Mouse (Mus musculus): ENCODE results near the gene Tns1. TPM values are rescaled to one million over a fixed set of nuclear protein-coding genes. Genes with fewer than 3 reads are reported as not detected.

The Tns1 gene
- polyA plus RNA-seq, 1 experiment = not detected

GRCm38 (mm10) chr1:73962668-73963371, 161.4 kb downstream of the Tns1 start:
- H3K4me3 ChIP-seq (ENCODE audit: insufficient read depth, low read depth, low read length) = peak overlapping the region; percentile 54
- H3K4me1 ChIP-seq (ENCODE audit: control insufficient read depth, insufficient read depth, low read length) = peaks cover 54% of the 10 kb centered on the region
- no peak for TF ChIP-seq CTCF (IDR thresholded peaks at IDR 0.05; ENCODE audit: insufficient read depth, low read depth, low read length)
- 29% methylated on average over 12 of the region's 12 CpGs for WGBS
- H3K27ac ChIP-seq (ENCODE audit: insufficient read depth, low read depth, low read length) = peak overlapping the region; percentile 47

GRCm38 (mm10) chr1:73962049-73962448, 162.2 kb downstream of the Tns1 start:
- Histone ChIP-seq H3K27ac (ENCODE audit: insufficient read depth, low read depth, low read length) (peak overlapping the region; percentile 47; the same call in 1 of the 2 replicates), H3K4me1 (ENCODE audit: control insufficient read depth, insufficient read depth, low read length) (peaks cover 61% of the 10 kb centered on the region), H3K4me3 (ENCODE audit: insufficient read depth, low read depth, low read length) (peak overlapping the region; percentile 54)
- 73% methylated on average over 5 of the region's 5 CpGs for WGBS
- no peak for TF ChIP-seq CTCF (IDR thresholded peaks at IDR 0.05; ENCODE audit: insufficient read depth, low read depth, low read length)
- TF ChIP-seq POLR2A (IDR thresholded peaks at IDR 0.05; ENCODE audit: insufficient read depth, low read depth, low read length) = no peak

GRCm38 (mm10) chr1:73959758-73960157, 164.5 kb downstream of the Tns1 start:
- 73% methylated on average over 10 of the region's 10 CpGs for WGBS
- TF ChIP-seq POLR2A (IDR thresholded peaks at IDR 0.05; ENCODE audit: insufficient read depth, low read depth, low read length) (no peak), CTCF (IDR thresholded peaks at IDR 0.05; ENCODE audit: insufficient read depth, low read depth, low read length) (no peak)
- H3K4me3 ChIP-seq (ENCODE audit: insufficient read depth, low read depth, low read length) = no peak overlapping the region
- H3K27ac ChIP-seq (ENCODE audit: insufficient read depth, low read depth, low read length) = 0 out of 2 replicates have a peak overlapping the region, but pooled peaks have one; percentile 29
- peaks cover 73% of the 10 kb centered on the region for H3K4me1 ChIP-seq (ENCODE audit: control insufficient read depth, insufficient read depth, low read length)

GRCm38 (mm10) chr1:73959344-73959743, 164.9 kb downstream of the Tns1 start:
- Histone ChIP-seq H3K27ac (ENCODE audit: insufficient read depth, low read depth, low read length) (0 out of 2 replicates have a peak overlapping the region, but pooled peaks have one; percentile 29), H3K4me1 (ENCODE audit: control insufficient read depth, insufficient read depth, low read length) (peaks cover 76% of the 10 kb centered on the region), H3K4me3 (ENCODE audit: insufficient read depth, low read depth, low read length) (no peak overlapping the region)
- no peak for TF ChIP-seq CTCF (IDR thresholded peaks at IDR 0.05; ENCODE audit: insufficient read depth, low read depth, low read length)
- TF ChIP-seq POLR2A (IDR thresholded peaks at IDR 0.05; ENCODE audit: insufficient read depth, low read depth, low read length) = no peak
- 86% methylated on average over 6 of the region's 6 CpGs for WGBS

- 40% methylated on average over 9 of the region's 9 CpGs for WGBS
- TF ChIP-seq CTCF (IDR thresholded peaks at IDR 0.05; ENCODE audit: insufficient read depth, low read depth, low read length) = no peak
- no peak for TF ChIP-seq POLR2A (IDR thresholded peaks at IDR 0.05; ENCODE audit: insufficient read depth, low read depth, low read length)
- Histone ChIP-seq H3K27ac (ENCODE audit: insufficient read depth, low read depth, low read length) (peak overlapping the region; percentile 39), H3K4me3 (ENCODE audit: insufficient read depth, low read depth, low read length) (no peak overlapping the region), H3K4me1 (ENCODE audit: control insufficient read depth, insufficient read depth, low read length) (peaks cover 77% of the 10 kb centered on the region)
Measured at GRCm38 (mm10) chr1:73958210-73958983, 165.9 kb downstream of the Tns1 start.

GRCm38 (mm10) chr1:73957428-73957827, 166.8 kb downstream of the Tns1 start:
- no peak for TF ChIP-seq CTCF (IDR thresholded peaks at IDR 0.05; ENCODE audit: insufficient read depth, low read depth, low read length)
- no peak for TF ChIP-seq POLR2A (IDR thresholded peaks at IDR 0.05; ENCODE audit: insufficient read depth, low read depth, low read length)
- Histone ChIP-seq H3K4me1 (ENCODE audit: control insufficient read depth, insufficient read depth, low read length) (peaks cover 77% of the 10 kb centered on the region), H3K27ac (ENCODE audit: insufficient read depth, low read depth, low read length) (no peak overlapping the region), H3K4me3 (ENCODE audit: insufficient read depth, low read depth, low read length) (no peak overlapping the region)
- WGBS = 72% methylated on average over 4 of the region's 4 CpGs

GRCm38 (mm10) chr1:73956320-73956719, 167.9 kb downstream of the Tns1 start:
- Histone ChIP-seq H3K27ac (ENCODE audit: insufficient read depth, low read depth, low read length) (no peak overlapping the region), H3K4me1 (ENCODE audit: control insufficient read depth, insufficient read depth, low read length) (peaks cover 75% of the 10 kb centered on the region), H3K4me3 (ENCODE audit: insufficient read depth, low read depth, low read length) (no peak overlapping the region)
- TF ChIP-seq POLR2A (IDR thresholded peaks at IDR 0.05; ENCODE audit: insufficient read depth, low read depth, low read length) (no peak), CTCF (IDR thresholded peaks at IDR 0.05; ENCODE audit: insufficient read depth, low read depth, low read length) (no peak)
- 96% methylated on average over 1 of the region's 1 CpGs for WGBS

- WGBS = 40% methylated on average over 4 of the region's 4 CpGs
- H3K27ac ChIP-seq (ENCODE audit: insufficient read depth, low read depth, low read length) = no peak overlapping the region
- no peak overlapping the region for H3K4me3 ChIP-seq (ENCODE audit: insufficient read depth, low read depth, low read length)
- H3K4me1 ChIP-seq (ENCODE audit: control insufficient read depth, insufficient read depth, low read length) = peaks cover 79% of the 10 kb centered on the region
- TF ChIP-seq CTCF (IDR thresholded peaks at IDR 0.05; ENCODE audit: insufficient read depth, low read depth, low read length) (no peak), POLR2A (IDR thresholded peaks at IDR 0.05; ENCODE audit: insufficient read depth, low read depth, low read length) (no peak)
Measured at GRCm38 (mm10) chr1:73955259-73955842, 168.9 kb downstream of the Tns1 start.

- no peak for TF ChIP-seq CTCF (IDR thresholded peaks at IDR 0.05; ENCODE audit: insufficient read depth, low read depth, low read length)
- TF ChIP-seq POLR2A (IDR thresholded peaks at IDR 0.05; ENCODE audit: insufficient read depth, low read depth, low read length) = no peak
- WGBS = 49% methylated on average over 4 of the region's 4 CpGs
- peaks cover 77% of the 10 kb centered on the region for H3K4me1 ChIP-seq (ENCODE audit: control insufficient read depth, insufficient read depth, low read length)
- no peak overlapping the region for H3K4me3 ChIP-seq (ENCODE audit: insufficient read depth, low read depth, low read length)
- no peak overlapping the region; the same call in 1 of the 2 replicates for H3K27ac ChIP-seq (ENCODE audit: insufficient read depth, low read depth, low read length)
Measured at GRCm38 (mm10) chr1:73954614-73955013, 169.6 kb downstream of the Tns1 start.
